Mouse (Mus musculus) cerebellum, adult 2 months (tissue): Measurements from ENCODE around the gene Btnl2. TPM values are rescaled to one million over a fixed set of nuclear protein-coding genes. Genes with fewer than 3 reads are reported as not detected.

Experiments used
- DNase-seq, 2 experiments: peaks; one replicate each; pipeline ENCODE4 v3.0.0; 2021
- H3K27ac ChIP-seq: fragments of 200-500 bp; 2 replicates; pipeline ENCODE4 v1.5.1; 2012; ENCODE audit warnings: low read length, control low read depth, inconsistent platforms; ENCODE audit not compliant: insufficient read depth
- H3K27me3 ChIP-seq: fragments of 200-500 bp; 2 replicates; pipeline ENCODE4 v1.6.1; 2012; ENCODE audit warnings: inconsistent platforms, mild to moderate bottlenecking, low read length, moderate library complexity; ENCODE audit not compliant: control insufficient read depth, insufficient read depth
- H3K4me1 ChIP-seq: fragments of 200-500 bp; 2 replicates; pipeline ENCODE4 v1.6.1; 2011; ENCODE audit warnings: low read length; ENCODE audit not compliant: control insufficient read depth, insufficient read depth
- H3K4me3 ChIP-seq: fragments of 200-500 bp; replicated peaks from 2 replicates; pipeline ENCODE3; 2011; ENCODE audit warnings: mild to moderate bottlenecking, low read depth, low read length, control low read depth; ENCODE audit not compliant: insufficient read depth
- CTCF ChIP-seq: fragments of 200-500 bp; IDR thresholded peaks from 2 replicates; pipeline ENCODE4 v1.5.1; 2011; ENCODE audit warnings: low read depth, mild to moderate bottlenecking, control low read depth, low read length, moderate library complexity, borderline replicate concordance; ENCODE audit not compliant: insufficient read depth
- POLR2A ChIP-seq: fragments of 200-500 bp; IDR thresholded peaks from 2 replicates; pipeline ENCODE4 v1.6.1; 2011; ENCODE audit warnings: low read length, control low read depth, borderline replicate concordance; ENCODE audit not compliant: insufficient read depth
- WGBS: fragments of 180-500 bp; shearing (Covaris S2); methylation state at CpG from one replicate; pipeline ENCODE4 v1.1.7; 2018; 5-methylcytosine and 5-hydroxymethylcytosine counted together
- polyA plus RNA-seq: library from polyadenylated mRNA; depleted of rRNA; stranded (reverse); fragments of >200 nt; gene quantifications from 2 replicates; pipeline ENCODE4 v1.2.3, GENCODE M21; 2012; rRNA removed

Gene Btnl2
- polyA plus RNA-seq, 1 experiment, result not detected

- TF ChIP-seq CTCF (no peak), POLR2A (no peak)
- under 1% methylated on average over 24 of the region's 24 CpGs for WGBS
- Histone ChIP-seq H3K4me1 (no peaks in the 10 kb centered on the region), H3K4me3 (peak overlapping the region; percentile 47), H3K27ac (no peak overlapping the region), H3K27me3 (no peaks in the 10 kb centered on the region)
- peak; percentile 19 to 23 for DNase-seq
Measured at GRCm38 (mm10) chr17:34392321-34392720, 37.7 kb downstream of the Btnl2 start.

- Histone ChIP-seq H3K4me3 (no peak overlapping the region), H3K27ac (no peak overlapping the region), H3K27me3 (no peaks in the 10 kb centered on the region), H3K4me1 (0 out of 2 replicates have a peak, but pooled peaks cover 3% of the 10 kb centered on the region)
- WGBS, result 61% methylated on average over 5 of the region's 5 CpGs
- no peak for DNase-seq
- TF ChIP-seq POLR2A, result no peak
- 0 out of 2 replicates have a peak, but pooled peaks have one; percentile 16 for TF ChIP-seq CTCF
Measured at GRCm38 (mm10) chr17:34397357-34397756, 42.7 kb downstream of the Btnl2 start.

DNA sequence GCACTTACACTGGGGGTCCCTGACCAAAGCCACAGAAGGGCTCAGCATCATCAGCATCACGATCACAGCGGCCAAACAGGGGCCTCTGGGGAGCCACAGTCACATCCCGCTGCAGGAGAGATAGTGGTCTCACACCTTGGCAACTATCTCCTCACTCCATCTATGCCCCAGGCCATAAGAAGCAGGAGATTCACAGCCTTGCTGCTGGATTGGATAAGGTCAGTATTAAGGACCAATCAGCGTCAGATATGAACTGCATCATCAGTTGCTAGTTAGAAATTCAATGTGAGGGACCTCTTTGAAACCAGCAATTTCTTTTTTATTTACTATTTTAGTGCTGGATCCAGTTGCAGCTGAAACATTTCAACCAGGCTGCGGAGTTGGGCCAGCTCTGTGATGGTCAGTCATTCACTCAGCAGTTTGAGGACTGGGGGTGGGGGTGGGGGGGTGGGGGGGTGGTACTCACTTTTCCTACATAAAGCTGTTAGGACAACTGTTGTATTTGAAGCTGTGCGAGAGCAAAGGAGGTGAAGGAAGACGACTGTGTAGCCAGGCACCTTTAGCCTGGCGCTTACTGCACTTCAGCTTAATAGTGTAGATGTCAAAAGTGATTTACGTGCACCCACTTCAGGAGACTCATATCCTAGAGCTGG is 43.6 kb downstream of the Btnl2 start:
- H3K4me1 ChIP-seq, result 0 out of 2 replicates have a peak, but pooled peaks cover 3% of the 10 kb centered on the region
- 6% methylated on average over 9 of the region's 9 CpGs for WGBS
- H3K27ac ChIP-seq, result no peak overlapping the region
- H3K4me3 ChIP-seq, result peak overlapping the region; percentile 67
- no peak for TF ChIP-seq CTCF
- H3K27me3 ChIP-seq, result no peaks in the 10 kb centered on the region
- DNase-seq, result peak in 1 of 2 experiments; percentile 81

- no peaks in the 10 kb centered on the region for H3K27me3 ChIP-seq
- peak within 1 kb of the TSS; percentile 67 for H3K4me3 ChIP-seq
- 0 out of 2 replicates have a peak, but pooled peaks cover 3% of the 10 kb centered on the region for H3K4me1 ChIP-seq
- WGBS, result 4% methylated on average over 34 of the region's 34 CpGs
- peak; percentile 89 to 94 for DNase-seq
- TF ChIP-seq POLR2A (peak; percentile 86; the same call in 1 of the 2 replicates), CTCF (no peak)
- peak within 1 kb of the TSS; percentile 84 for H3K27ac ChIP-seq
Measured at GRCm38 (mm10) chr17:34398711-34399393, 44.2 kb downstream of the Btnl2 start, which contains the start of gene BC051142. Gene BC051142, plus strand, starts transcription at chr17:34398820.

- no peaks in the 10 kb centered on the region for H3K27me3 ChIP-seq
- WGBS, result 40% methylated on average over 4 of the region's 4 CpGs
- peak overlapping the region; percentile 35 for H3K4me3 ChIP-seq
- H3K27ac ChIP-seq, result peak overlapping the region; percentile 51; the same call in 1 of the 2 replicates
- peak; percentile 16 to 35 for DNase-seq
- no peak for TF ChIP-seq CTCF
- no peak for TF ChIP-seq POLR2A
- H3K4me1 ChIP-seq, result 0 out of 2 replicates have a peak, but pooled peaks cover 3% of the 10 kb centered on the region
Measured at GRCm38 (mm10) chr17:34399394-34399715, 44.7 kb downstream of the Btnl2 start.

- no peaks in the 10 kb centered on the region for H3K27me3 ChIP-seq
- no peak overlapping the region for H3K4me3 ChIP-seq
- H3K4me1 ChIP-seq, result no peaks in the 10 kb centered on the region
- DNase-seq, result peak; percentile 58 to 63
- H3K27ac ChIP-seq, result no peak overlapping the region
- 17% methylated on average over 6 of the region's 6 CpGs for WGBS
- no peak for TF ChIP-seq POLR2A
- peak; percentile 97 for TF ChIP-seq CTCF
Measured at GRCm38 (mm10) chr17:34411117-34411516, 56.5 kb downstream of the Btnl2 start.

Other genes starting within 250 kb of the Btnl2 start
- gene H2-DMa, start 235.3 kb upstream of the Btnl2 start, polyA plus RNA-seq, result 13.2 and 13.6 TPM in 2 replicates
- 188 and 209 TPM in 2 replicates for gene Brd2, start 232.2 kb upstream of the Btnl2 start, polyA plus RNA-seq
- gene H2-DMb2, start 211.5 kb upstream of the Btnl2 start, polyA plus RNA-seq, result 0.35 and 0.52 TPM in 2 replicates
- 1.8 and 3.0 TPM in 2 replicates for gene H2-DMb1, start 201.8 kb upstream of the Btnl2 start, polyA plus RNA-seq
- 2.6 and 2.7 TPM in 2 replicates for gene Tap1, start 167.3 kb upstream of the Btnl2 start, polyA plus RNA-seq
- gene Psmb9, start 167.1 kb upstream of the Btnl2 start, polyA plus RNA-seq, result 2.2 and 2.7 TPM in 2 replicates
- 5.8 and 7.3 TPM in 2 replicates for gene Psmb8, start 157.1 kb upstream of the Btnl2 start, polyA plus RNA-seq
- 9.1 and 10.0 TPM in 2 replicates for gene Tap2, start 151.3 kb upstream of the Btnl2 start, polyA plus RNA-seq
- gene H2-Ob, start 115.9 kb upstream of the Btnl2 start, polyA plus RNA-seq, result 0.67 and 0.86 TPM in 2 replicates
- 4.0 TPM in 2 replicates for gene H2-Ab1, start 97.1 kb upstream of the Btnl2 start, polyA plus RNA-seq
- gene H2-Aa, start 67.0 kb upstream of the Btnl2 start, polyA plus RNA-seq, result 3.0 and 3.1 TPM in 2 replicates
- gene H2-Eb1, start 49.0 kb upstream of the Btnl2 start, polyA plus RNA-seq, result 2.9 and 3.8 TPM in 2 replicates
- gene H2-Eb2, start 29.2 kb upstream of the Btnl2 start, polyA plus RNA-seq, result 0.08 and 0.10 TPM in 2 replicates
- not detected in 2 replicates for gene Btnl1, start 22.3 kb downstream of the Btnl2 start, polyA plus RNA-seq
- gene BC051142, start 44.0 kb downstream of the Btnl2 start, polyA plus RNA-seq, result 5.8 and 6.5 TPM in 2 replicates
- not detected in 2 replicates for gene Btnl4, start 122.5 kb downstream of the Btnl2 start, polyA plus RNA-seq
- gene Btnl6, start 162.5 kb downstream of the Btnl2 start, polyA plus RNA-seq, result not detected in 2 replicates
- gene Notch4, start 209.4 kb downstream of the Btnl2 start, polyA plus RNA-seq, result 3.8 and 4.3 TPM in 2 replicates
- 2.6 and 3.1 TPM in 2 replicates for gene Gpsm3, start 235.0 kb downstream of the Btnl2 start, polyA plus RNA-seq
- gene Pbx2, start 236.4 kb downstream of the Btnl2 start, polyA plus RNA-seq, result 69.5 and 72.3 TPM in 2 replicates
- gene Ager, start 243.0 kb downstream of the Btnl2 start, polyA plus RNA-seq, result 1.4 and 1.8 TPM in 2 replicates
- 125 and 137 TPM in 2 replicates for gene Rnf5, start 248.9 kb downstream of the Btnl2 start, polyA plus RNA-seq
- 172 and 179 TPM in 2 replicates for gene Agpat1, start 249.4 kb downstream of the Btnl2 start, polyA plus RNA-seq